Mouse (Mus musculus): ENCODE results near the gene Gm20826.
"Not testable (repeated sequence)": the region's sequence is repeated elsewhere in the genome, so short reads cannot be mapped to it uniquely, and the experiment has no call there.

Gm20826 gene

GRCm38 (mm10) chrY:7638389-7638788 is at the start of gene Gm20826:
TSS of gene Gm20826 (minus strand) at chrY:7638489.
- not testable (repeated sequence) for DNase-seq

Measured in thymus, postnatal 36 days (tissue).